Mouse (Mus musculus): Measurements from ENCODE around the gene Guk1.

- TF ChIP-seq CTCF (conservative IDR thresholded peaks at IDR 0.05; ENCODE audit: low read length) (no peak), POU5F1 (IDR thresholded peaks at IDR 0.05; ENCODE audit: borderline replicate concordance, low read length) (no peak), NANOG (IDR thresholded peaks at IDR 0.05; ENCODE audit: borderline replicate concordance, low read length) (no peak)
Measured at GRCm38 (mm10) chr11:59201216-59202002, 9.4 kb upstream of the Guk1 start.

All from E14TG2a.4 (cell line).